In the genomic region with DNA sequence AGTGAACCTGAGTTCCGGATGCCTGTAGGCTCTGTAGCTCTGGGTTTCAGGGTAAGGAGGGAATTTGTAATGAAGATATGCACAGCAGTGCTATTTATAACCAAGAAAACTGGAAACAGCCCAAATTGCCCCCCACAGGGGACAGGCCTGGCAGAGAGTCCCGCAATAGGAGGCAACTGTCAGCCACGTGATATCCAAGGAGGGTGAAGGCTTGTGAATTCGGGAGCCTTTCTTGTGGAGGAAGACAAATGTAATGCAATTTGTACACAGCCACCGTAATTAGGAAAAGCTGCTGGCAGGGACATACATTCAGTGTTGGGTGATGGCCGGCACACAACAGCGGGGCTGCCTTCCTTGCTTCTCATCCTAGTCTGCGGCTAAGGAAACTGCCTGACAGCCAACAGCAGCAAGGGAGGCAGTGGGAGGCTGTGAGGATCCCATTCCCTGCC, we compare ENCODE assay signal across 13 mouse cellular contexts. TPM values are rescaled to one million over a fixed set of nuclear protein-coding genes. Genes with fewer than 3 reads are reported as not detected.
A peak's percentile ranks its signal among the peaks of the same experiment; 100 is the strongest.
DNase-seq lines count a peak whose midpoint lies in the region; ATAC-seq lines count a peak whose summit lies in the region.
"Had no signal": no experiment of that assay in that cellular context is flagged by ENCODE, and none has a peak within 500 bp of the region (broad histone marks: within the 10 kb centered on the region; RNA-seq: fewer than 3 reads in every experiment).

No protein-coding gene starts in this region.

- no peaks in the 10 kb centered on the region for H3K4me1 ChIP-seq in hindbrain, embryonic 14.5 days (replicated peaks; ENCODE audit: control insufficient read depth, insufficient read depth, low read length)
- H3K4me1 ChIP-seq in hindbrain, embryonic 12.5 days = no peaks in the 10 kb centered on the region
- H3K4me1 ChIP-seq: limb, embryonic 12.5 days had no signal

- DNase-seq in hindbrain, embryonic 14.5 days (ENCODE audit: low spot score) = peak; percentile 63
- peak; percentile 76 to 82 for DNase-seq in right cerebral cortex, postnatal 10 days (ENCODE audit: low spot score in 2 of 2)
- DNase-seq in right cerebral cortex, postnatal 36 days (ENCODE audit: low spot score in 2 of 2) = no peak
- DNase-seq in cerebellum, postnatal 14 days = peak; percentile 93 to 97
- no peak for DNase-seq in kidney, postnatal 14 days
- no peak for DNase-seq in layer of hippocampus, adult 18-20 months (ENCODE audit: low spot score in 2 of 2)
- DNase-seq: adrenal gland, postnatal 36 days; gastrocnemius, postnatal 25 days had no signal

- no peak overlapping the region for H3K9ac ChIP-seq in hindbrain, embryonic 14.5 days
- no peak overlapping the region for H3K9ac ChIP-seq in hindbrain, embryonic 12.5 days
- H3K9ac ChIP-seq: embryonic facial prominence, embryonic 12.5 days; limb, embryonic 12.5 days had no signal

- no peak overlapping the region for H3K27ac ChIP-seq in hindbrain, embryonic 14.5 days
- H3K27ac ChIP-seq in hindbrain, embryonic 12.5 days = no peak overlapping the region
- H3K27ac ChIP-seq: embryonic facial prominence, embryonic 12.5 days; kidney, postnatal 0 days; limb, embryonic 12.5 days had no signal

- H3K4me3 ChIP-seq in hindbrain, embryonic 14.5 days (replicated peaks; ENCODE audit: low read length) = no peak overlapping the region
- H3K4me3 ChIP-seq in hindbrain, embryonic 12.5 days = no peak overlapping the region
- H3K4me3 ChIP-seq: embryonic facial prominence, embryonic 12.5 days; limb, embryonic 12.5 days had no signal

- H3K27me3 ChIP-seq in hindbrain, embryonic 14.5 days (ENCODE audit: control insufficient read depth, insufficient read depth, low read length) = no peaks in the 10 kb centered on the region; the same call in 1 of the 2 replicates
- peaks cover 8% of the 10 kb centered on the region; the same call in 1 of the 2 replicates for H3K27me3 ChIP-seq in hindbrain, embryonic 12.5 days

- peak; percentile 64; the same call in 1 of the 2 replicates for ATAC-seq in hindbrain, embryonic 14.5 days (ENCODE audit: low FRiP score)
- ATAC-seq in hindbrain, embryonic 12.5 days (ENCODE audit: low FRiP score) = no peak

- no peak overlapping the region for H3K4me2 ChIP-seq in hindbrain, embryonic 14.5 days (replicated peaks)
- no peak overlapping the region for H3K4me2 ChIP-seq in hindbrain, embryonic 12.5 days (replicated peaks)
- H3K4me2 ChIP-seq: embryonic facial prominence, embryonic 12.5 days; limb, embryonic 12.5 days had no signal

- no peaks in the 10 kb centered on the region for H3K9me3 ChIP-seq in hindbrain, embryonic 14.5 days (ENCODE audit: control insufficient read depth, low read length)
- H3K9me3 ChIP-seq in hindbrain, embryonic 12.5 days (replicated peaks) = no peaks in the 10 kb centered on the region
- H3K9me3 ChIP-seq: embryonic facial prominence, embryonic 12.5 days; G1E; limb, embryonic 12.5 days had no signal

- 49% methylated on average over 8 of the region's 8 CpGs for WGBS in hindbrain, embryonic 14.5 days
- 58% methylated on average over 8 of the region's 8 CpGs for WGBS in hindbrain, embryonic 12.5 days

- no peaks in the 10 kb centered on the region for H3K36me3 ChIP-seq in hindbrain, embryonic 14.5 days (replicated peaks; ENCODE audit: control insufficient read depth, insufficient read depth)
- H3K36me3 ChIP-seq in hindbrain, embryonic 12.5 days = no peaks in the 10 kb centered on the region
- H3K36me3 ChIP-seq: embryonic facial prominence, embryonic 12.5 days; G1E; limb, embryonic 12.5 days had no signal

RNA-seq across cellular contexts. Expression of gene Camk2b, which starts 9.5 kb away (rescaled TPM):
- polyA plus RNA-seq in hindbrain, embryonic 14.5 days (2014; fragmentation: Nextera tagmentation; extraction: Ambion mirVana) = 117 and 126 TPM in 2 replicates
- polyA plus RNA-seq in hindbrain, embryonic 12.5 days (2016; fragmentation: Nextera tagmentation; extraction: Ambion mirVana) = 16.5 and 17.3 TPM in 2 replicates
- 1,000 to 10,000 TPM; 1,052 to 1,163 TPM for total RNA-seq in layer of hippocampus, adult 18-20 months (2021)
- polyA plus RNA-seq: G1E had no signal

Comparison
In these comparisons a context has a peak if more than half of its experiments do, and no peak if none do; other contexts are left out.
1. DNase-seq: peak in hindbrain, embryonic 14.5 days (single experiment), right cerebral cortex, postnatal 10 days (2 of 2) and cerebellum, postnatal 14 days (2 of 2); none in right cerebral cortex, postnatal 36 days (0 of 2), kidney, postnatal 14 days (single experiment) and layer of hippocampus, adult 18-20 months (0 of 2).